Mouse (Mus musculus): ENCODE data around the gene Nfia. TPM values are rescaled to one million over a fixed set of nuclear protein-coding genes. Genes with fewer than 3 reads are reported as not detected.

Nfia gene
- polyA plus RNA-seq, 1 experiment from 2014 or later: 9.9 TPM

- no peak overlapping the region for H3K4me2 ChIP-seq (ENCODE audit: low read depth, low read length)
- ATAC-seq: no peak
- 55% methylated on average over 2 of the region's 2 CpGs for WGBS (ENCODE audit: insufficient replicate concordance)
- TF ChIP-seq EP300 (IDR thresholded peaks at IDR 0.05; ENCODE audit: low read depth) (no peak), CTCF (IDR thresholded peaks at IDR 0.05; ENCODE audit: low read depth) (no peak)
- no peaks in the 10 kb centered on the region for H3K9me3 ChIP-seq (ENCODE audit: low read length)
- H3K4me3 ChIP-seq (ENCODE audit: low read depth, low read length): no peak overlapping the region
- no peak overlapping the region for H3K9ac ChIP-seq (replicated peaks)
- H3K27me3 ChIP-seq (ENCODE audit: insufficient read depth, low read length): no peaks in the 10 kb centered on the region
- 0 out of 2 replicates have a peak overlapping the region, but pooled peaks have one; percentile 18 for H3K27ac ChIP-seq (ENCODE audit: low read depth)
- H3K4me1 ChIP-seq (ENCODE audit: insufficient read depth): peaks cover 26% of the 10 kb centered on the region
- H3K36me3 ChIP-seq (replicated peaks; ENCODE audit: insufficient read depth, low read length): no peaks in the 10 kb centered on the region
- DNase-seq: no peak
Observed at GRCm38 (mm10) chr4:97805255-97805654, 32.7 kb downstream of the Nfia start.

- Histone ChIP-seq H3K36me3 (replicated peaks; ENCODE audit: insufficient read depth, low read length) (no peaks in the 10 kb centered on the region), H3K9me3 (ENCODE audit: low read length) (no peaks in the 10 kb centered on the region), H3K27me3 (ENCODE audit: insufficient read depth, low read length) (no peaks in the 10 kb centered on the region), H3K9ac (replicated peaks) (no peak overlapping the region), H3K4me2 (ENCODE audit: low read depth, low read length) (no peak overlapping the region), H3K27ac (ENCODE audit: low read depth) (0 out of 2 replicates have a peak overlapping the region, but pooled peaks have one; percentile 30), H3K4me3 (ENCODE audit: low read depth, low read length) (no peak overlapping the region), H3K4me1 (ENCODE audit: insufficient read depth) (peaks cover 30% of the 10 kb centered on the region)
- no peak for DNase-seq
- WGBS (ENCODE audit: insufficient replicate concordance): 70% methylated on average over 7 of the region's 7 CpGs
- ATAC-seq: no peak
- no peak for TF ChIP-seq CTCF (IDR thresholded peaks at IDR 0.05; ENCODE audit: low read depth)
- no peak for TF ChIP-seq EP300 (IDR thresholded peaks at IDR 0.05; ENCODE audit: low read depth)
Observed at GRCm38 (mm10) chr4:97805896-97806808, 33.6 kb downstream of the Nfia start.

GRCm38 (mm10) chr4:97806924-97807323, 34.4 kb downstream of the Nfia start:
- Histone ChIP-seq H3K4me1 (ENCODE audit: insufficient read depth) (peaks cover 30% of the 10 kb centered on the region), H3K27ac (ENCODE audit: low read depth) (no peak overlapping the region), H3K9me3 (ENCODE audit: low read length) (no peaks in the 10 kb centered on the region), H3K4me3 (ENCODE audit: low read depth, low read length) (no peak overlapping the region), H3K36me3 (replicated peaks; ENCODE audit: insufficient read depth, low read length) (no peaks in the 10 kb centered on the region), H3K4me2 (ENCODE audit: low read depth, low read length) (no peak overlapping the region), H3K9ac (replicated peaks) (no peak overlapping the region), H3K27me3 (ENCODE audit: insufficient read depth, low read length) (no peaks in the 10 kb centered on the region)
- TF ChIP-seq CTCF (IDR thresholded peaks at IDR 0.05; ENCODE audit: low read depth): no peak
- TF ChIP-seq EP300 (IDR thresholded peaks at IDR 0.05; ENCODE audit: low read depth): no peak
- DNase-seq: no peak
- WGBS (ENCODE audit: insufficient replicate concordance): 90% methylated on average over 2 of the region's 2 CpGs
- no peak for ATAC-seq

- no peak for ATAC-seq
- Histone ChIP-seq H3K27me3 (ENCODE audit: insufficient read depth, low read length) (no peaks in the 10 kb centered on the region), H3K4me1 (ENCODE audit: insufficient read depth) (peaks cover 29% of the 10 kb centered on the region), H3K9me3 (ENCODE audit: low read length) (no peaks in the 10 kb centered on the region), H3K4me2 (ENCODE audit: low read depth, low read length) (no peak overlapping the region), H3K36me3 (replicated peaks; ENCODE audit: insufficient read depth, low read length) (no peaks in the 10 kb centered on the region), H3K4me3 (ENCODE audit: low read depth, low read length) (no peak overlapping the region), H3K27ac (ENCODE audit: low read depth) (0 out of 2 replicates have a peak overlapping the region, but pooled peaks have one; percentile 69), H3K9ac (replicated peaks) (no peak overlapping the region)
- WGBS (ENCODE audit: insufficient replicate concordance): 57% methylated on average over 3 of the region's 3 CpGs
- no peak for DNase-seq
- TF ChIP-seq EP300 (IDR thresholded peaks at IDR 0.05; ENCODE audit: low read depth) (no peak), CTCF (IDR thresholded peaks at IDR 0.05; ENCODE audit: low read depth) (no peak)
Observed at GRCm38 (mm10) chr4:97808885-97809284, 36.4 kb downstream of the Nfia start.

- no peak overlapping the region for H3K4me3 ChIP-seq (ENCODE audit: low read depth, low read length)
- no peaks in the 10 kb centered on the region for H3K9me3 ChIP-seq (ENCODE audit: low read length)
- no peaks in the 10 kb centered on the region for H3K36me3 ChIP-seq (replicated peaks; ENCODE audit: insufficient read depth, low read length)
- DNase-seq: no peak
- peaks cover 35% of the 10 kb centered on the region for H3K4me1 ChIP-seq (ENCODE audit: insufficient read depth)
- no peaks in the 10 kb centered on the region for H3K27me3 ChIP-seq (ENCODE audit: insufficient read depth, low read length)
- H3K9ac ChIP-seq (replicated peaks): no peak overlapping the region
- no peak overlapping the region for H3K4me2 ChIP-seq (ENCODE audit: low read depth, low read length)
- ATAC-seq: peak; percentile 54
- H3K27ac ChIP-seq (ENCODE audit: low read depth): peak overlapping the region; percentile 69
- TF ChIP-seq EP300 (IDR thresholded peaks at IDR 0.05; ENCODE audit: low read depth): no peak
- no peak for TF ChIP-seq CTCF (IDR thresholded peaks at IDR 0.05; ENCODE audit: low read depth)
- WGBS (ENCODE audit: insufficient replicate concordance): 61% methylated on average over 4 of the region's 4 CpGs
Observed at GRCm38 (mm10) chr4:97809582-97810295, 37.2 kb downstream of the Nfia start.

GRCm38 (mm10) chr4:97810348-97810939, 37.9 kb downstream of the Nfia start:
- no peak overlapping the region for H3K4me3 ChIP-seq (ENCODE audit: low read depth, low read length)
- no peaks in the 10 kb centered on the region for H3K36me3 ChIP-seq (replicated peaks; ENCODE audit: insufficient read depth, low read length)
- H3K27me3 ChIP-seq (ENCODE audit: insufficient read depth, low read length): no peaks in the 10 kb centered on the region
- WGBS (ENCODE audit: insufficient replicate concordance): 60% methylated on average over 7 of the region's 7 CpGs
- H3K4me2 ChIP-seq (ENCODE audit: low read depth, low read length): peak overlapping the region; percentile 38
- H3K27ac ChIP-seq (ENCODE audit: low read depth): peak overlapping the region; percentile 69; the same call in 1 of the 2 replicates
- no peak overlapping the region for H3K9ac ChIP-seq (replicated peaks)
- peaks cover 39% of the 10 kb centered on the region for H3K4me1 ChIP-seq (ENCODE audit: insufficient read depth)
- ATAC-seq (peak; percentile 15; the same call in 1 of the 2 replicates), DNase-seq (no peak)
- H3K9me3 ChIP-seq (ENCODE audit: low read length): no peaks in the 10 kb centered on the region
- TF ChIP-seq CTCF (IDR thresholded peaks at IDR 0.05; ENCODE audit: low read depth) (no peak), EP300 (IDR thresholded peaks at IDR 0.05; ENCODE audit: low read depth) (peak; percentile 98)
